In the genomic region with DNA sequence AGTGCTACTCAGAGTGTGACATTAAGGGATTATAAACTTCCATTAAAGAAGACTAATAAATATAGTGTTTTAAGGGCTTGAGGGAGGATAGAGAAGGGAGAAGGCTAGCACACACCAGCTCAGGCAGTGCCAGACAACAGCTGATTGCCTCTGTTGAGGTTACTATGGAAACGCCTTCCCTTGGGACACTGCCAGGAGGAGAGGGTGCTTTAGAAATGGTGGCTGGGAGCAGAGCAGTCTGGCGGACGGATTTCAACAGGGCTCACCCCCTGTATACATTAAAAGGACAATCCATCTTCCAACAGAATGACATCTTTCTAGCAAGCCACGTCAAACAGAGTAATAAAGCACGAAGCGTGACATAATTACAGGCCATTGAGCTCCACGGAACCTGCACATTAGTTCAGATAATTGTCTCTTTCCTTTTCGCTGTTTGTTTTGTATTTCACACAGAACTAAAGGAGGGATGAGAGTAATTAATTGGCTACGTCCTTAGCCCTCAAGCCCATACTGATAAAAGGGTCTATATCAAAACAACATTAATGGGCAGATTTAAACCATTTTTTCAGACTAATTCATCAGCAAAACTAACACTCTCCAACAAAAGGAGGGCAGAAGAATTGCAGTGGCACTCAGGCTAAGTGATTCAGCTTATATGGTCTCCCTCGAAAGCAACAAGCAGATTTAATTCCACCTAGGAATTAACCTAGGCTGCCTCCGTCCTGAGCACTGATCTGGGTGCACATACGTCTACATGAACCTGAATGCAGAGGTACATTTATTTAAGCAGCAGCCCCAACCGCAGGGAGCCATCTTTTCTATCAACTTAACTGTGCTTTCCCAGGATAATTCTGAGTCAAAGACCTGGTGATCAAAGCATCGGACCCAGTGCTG, we compare ENCODE assay signal across 7 mouse cellular contexts.
DNase-seq lines count a peak whose midpoint lies in the region; ATAC-seq lines count a peak whose summit lies in the region.

No protein-coding gene starts in this region.

- H3K9ac ChIP-seq in kidney, embryonic 15.5 days: no peak overlapping the region
- no peak overlapping the region for H3K9ac ChIP-seq in limb, embryonic 13.5 days
- no peak overlapping the region for H3K9ac ChIP-seq in neural tube, embryonic 12.5 days

- DNase-seq in adipocyte (ENCODE audit: low spot score): peak; percentile 18
- peak; percentile 86 to 90 for DNase-seq in cerebellum, adult 18-20 months
- peak; percentile 67 for DNase-seq in forelimb bud, embryonic 11.5 days (ENCODE audit: low read depth, low spot score)
- DNase-seq in spleen, postnatal 36 days (ENCODE audit: low spot score in 2 of 2): no peak

- 0 out of 2 replicates have a peak, but pooled peaks cover 4% of the 10 kb centered on the region for H3K27me3 ChIP-seq in kidney, embryonic 15.5 days
- H3K27me3 ChIP-seq in limb, embryonic 13.5 days: 0 out of 2 replicates have a peak, but pooled peaks cover 3% of the 10 kb centered on the region
- peaks cover 60% of the 10 kb centered on the region for H3K27me3 ChIP-seq in neural tube, embryonic 12.5 days (replicated peaks)

- no peak overlapping the region for H3K27ac ChIP-seq in kidney, embryonic 15.5 days
- no peak overlapping the region for H3K27ac ChIP-seq in limb, embryonic 13.5 days
- peak overlapping the region; percentile 72 for H3K27ac ChIP-seq in neural tube, embryonic 12.5 days

- no peak overlapping the region for H3K4me3 ChIP-seq in kidney, embryonic 15.5 days (replicated peaks)
- H3K4me3 ChIP-seq in limb, embryonic 13.5 days: no peak overlapping the region
- H3K4me3 ChIP-seq in neural tube, embryonic 12.5 days: no peak overlapping the region

- WGBS in kidney, embryonic 15.5 days: 23% methylated on average over 14 of the region's 14 CpGs
- 27% methylated on average over 14 of the region's 14 CpGs for WGBS in limb, embryonic 13.5 days
- WGBS in neural tube, embryonic 12.5 days: 11% methylated on average over 14 of the region's 14 CpGs

- peak; percentile 43; the same call in 1 of the 2 replicates for ATAC-seq in kidney, embryonic 15.5 days (replicated peaks; ENCODE audit: low FRiP score)
- ATAC-seq in limb, embryonic 13.5 days (ENCODE audit: low FRiP score, low read depth): no peak
- ATAC-seq in neural tube, embryonic 12.5 days (ENCODE audit: low FRiP score, low read depth): peak; percentile 99

- peak overlapping the region; percentile 35 for H3K4me2 ChIP-seq in kidney, embryonic 15.5 days
- H3K4me2 ChIP-seq in limb, embryonic 13.5 days (replicated peaks): peak overlapping the region; percentile 28; the same call in 1 of the 2 replicates
- peak overlapping the region; percentile 44 for H3K4me2 ChIP-seq in neural tube, embryonic 12.5 days (replicated peaks)

- no peaks in the 10 kb centered on the region for H3K36me3 ChIP-seq in kidney, embryonic 15.5 days
- no peaks in the 10 kb centered on the region for H3K36me3 ChIP-seq in limb, embryonic 13.5 days
- no peaks in the 10 kb centered on the region for H3K36me3 ChIP-seq in neural tube, embryonic 12.5 days

- peaks cover 7% of the 10 kb centered on the region for H3K4me1 ChIP-seq in kidney, embryonic 15.5 days
- peaks cover 4% of the 10 kb centered on the region for H3K4me1 ChIP-seq in limb, embryonic 13.5 days
- peaks cover 17% of the 10 kb centered on the region for H3K4me1 ChIP-seq in neural tube, embryonic 12.5 days

- H3K9me3 ChIP-seq in kidney, embryonic 15.5 days (replicated peaks): no peaks in the 10 kb centered on the region
- H3K9me3 ChIP-seq in limb, embryonic 13.5 days: no peaks in the 10 kb centered on the region
- no peaks in the 10 kb centered on the region for H3K9me3 ChIP-seq in neural tube, embryonic 12.5 days

Comparison
In these comparisons a context has a peak if more than half of its experiments do, and no peak if none do; other contexts are left out.
1. DNase-seq: peak in adipocyte (single experiment), cerebellum, adult 18-20 months (2 of 2) and forelimb bud, embryonic 11.5 days (single experiment); none in spleen, postnatal 36 days (0 of 2).
2. Peak in every context shown above with its lines, with median percentiles within 50 percentile points of each other: H3K4me2 ChIP-seq.